Mouse (Mus musculus): ENCODE results near the gene Fyttd1.
"Not testable (repeated sequence)": the region's sequence is repeated elsewhere in the genome, so short reads cannot be mapped to it uniquely, and the experiment has no call there.

GRCm38 (mm10) chr16:32926629-32927028 lies 49.3 kb downstream of the Fyttd1 start:
- TF ChIP-seq CTCF, POLR2A (IDR thresholded peaks at IDR 0.05; ENCODE audit: insufficient read depth, low read depth, low read length): not testable (repeated sequence)
